Mouse (Mus musculus): ENCODE results near the gene Ilkap.

DNA sequence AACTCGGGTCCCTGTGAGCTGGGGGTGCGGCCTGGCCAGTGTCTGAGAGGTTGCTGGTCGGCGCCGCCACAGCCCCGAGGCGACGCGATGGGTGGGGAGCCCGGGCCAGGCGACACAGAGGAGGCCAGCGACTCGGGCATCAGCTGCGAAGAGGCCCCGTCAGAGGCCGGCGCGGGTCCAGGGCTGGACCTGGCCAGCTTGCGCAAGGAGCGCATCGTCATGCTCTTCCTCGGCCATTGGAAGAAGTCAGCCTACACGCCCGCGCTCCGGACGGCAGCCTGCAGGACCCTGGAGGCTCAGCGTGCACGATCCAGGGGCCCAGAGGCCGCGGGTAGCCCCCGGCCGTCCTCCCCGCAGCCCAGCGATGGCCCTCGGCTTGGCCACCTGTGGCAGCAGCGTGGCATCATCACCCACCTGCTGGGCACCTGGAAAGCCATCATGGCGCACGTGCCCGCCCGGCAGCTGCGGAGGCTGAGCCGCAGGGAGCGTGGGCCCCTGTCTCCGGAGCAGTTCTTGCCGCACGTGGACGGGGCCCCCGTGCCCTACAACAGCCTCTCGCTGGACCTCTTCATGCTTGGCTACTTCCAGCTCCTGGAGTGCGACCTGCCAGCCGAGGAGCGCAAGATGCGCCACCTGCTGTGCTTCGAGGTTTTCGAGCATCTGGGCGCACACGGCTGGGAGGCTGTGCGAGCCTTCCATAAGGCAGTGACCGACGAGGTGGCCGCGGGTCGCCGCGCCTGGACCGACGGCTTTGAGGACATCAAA lies 53.5 kb downstream of the Ilkap start:
- peak; percentile 54 for TF ChIP-seq CTCF (IDR thresholded peaks at IDR 0.05; ENCODE audit: low read depth)
- TF ChIP-seq EP300 (optimal IDR thresholded peaks at IDR 0.05) = no peak

Data from stomach, postnatal 0 days (tissue).